Mouse (Mus musculus): ENCODE results near the gene Ctdspl.

GRCm38 (mm10) chr9:119070173-119070825 lies 144.0 kb downstream of the Ctdspl start:
- no peak for TF ChIP-seq CTCF (IDR thresholded peaks at IDR 0.05; ENCODE audit: low read depth, low read length)
- TF ChIP-seq POLR2A (IDR thresholded peaks at IDR 0.05; ENCODE audit: borderline replicate concordance, low read depth, low read length): no peak
